Mouse (Mus musculus) A20 (cell line): ENCODE measurements around the gene Agmat.
A peak's percentile ranks its signal among the peaks of the same experiment; 100 is the strongest.
"Not testable (repeated sequence)": the region's sequence is repeated elsewhere in the genome, so short reads cannot be mapped to it uniquely, and the experiment has no call there.

Experiments used
- DNase-seq: peaks from one replicate; pipeline ENCODE4 v3.0.0-alpha.2; 2011; ENCODE audit warnings: low read depth, low spot score

The Agmat gene

GRCm38 (mm10) chr4:141773019-141773418 lies 26.5 kb downstream of the Agmat start:
- not testable (repeated sequence) for DNase-seq

- no peak for DNase-seq
Measured at GRCm38 (mm10) chr4:141779828-141780227, 33.4 kb downstream of the Agmat start.

GRCm38 (mm10) chr4:141781201-141781985 lies 34.9 kb downstream of the Agmat start:
- no peak for DNase-seq

- no peak for DNase-seq
Measured at GRCm38 (mm10) chr4:141784835-141785234, 38.4 kb downstream of the Agmat start.

GRCm38 (mm10) chr4:141786141-141786540 lies 39.7 kb downstream of the Agmat start:
- DNase-seq = peak; percentile 89

- peak; percentile 51 for DNase-seq
Measured at GRCm38 (mm10) chr4:141787046-141787445, 40.6 kb downstream of the Agmat start.

- no peak for DNase-seq
Measured at GRCm38 (mm10) chr4:141787462-141787861, 41.0 kb downstream of the Agmat start.

GRCm38 (mm10) chr4:141789564-141790218 lies 43.2 kb downstream of the Agmat start:
- peak; percentile 70 for DNase-seq

GRCm38 (mm10) chr4:141790524-141790990 lies 44.1 kb downstream of the Agmat start, which contains the start of gene Dnajc16:
TSS of gene Dnajc16 (minus strand) at chr4:141790931.
- peak; percentile 98 for DNase-seq

GRCm38 (mm10) chr4:141791486-141791885 lies 45.0 kb downstream of the Agmat start:
- no peak for DNase-seq

- DNase-seq = no peak
Measured at GRCm38 (mm10) chr4:141791951-141792350, 45.5 kb downstream of the Agmat start.

GRCm38 (mm10) chr4:141792554-141793281 lies 46.2 kb downstream of the Agmat start:
- no peak for DNase-seq

GRCm38 (mm10) chr4:141793282-141794151 lies 47.0 kb downstream of the Agmat start, which contains the start of gene Casp9:
TSS of gene Casp9 (plus strand) at chr4:141793612.
- DNase-seq = peak; percentile 99

- DNase-seq = no peak
Measured at GRCm38 (mm10) chr4:141794152-141794535, 47.7 kb downstream of the Agmat start.

GRCm38 (mm10) chr4:141796356-141796755 lies 49.9 kb downstream of the Agmat start:
- DNase-seq = no peak

GRCm38 (mm10) chr4:141796954-141797353 lies 50.5 kb downstream of the Agmat start:
- no peak for DNase-seq

GRCm38 (mm10) chr4:141797545-141797944 lies 51.1 kb downstream of the Agmat start:
- DNase-seq = no peak

- DNase-seq = peak; percentile 55
Measured at GRCm38 (mm10) chr4:141804105-141804504, 57.6 kb downstream of the Agmat start.

GRCm38 (mm10) chr4:141805886-141806285 lies 59.4 kb downstream of the Agmat start:
- no peak for DNase-seq
